Comparison of ENCODE assay signal across 13 mouse cellular contexts in genomic region chr8:34284576-34284975, GRCm38 (mm10).
"Had no signal": no experiment of that assay in that cellular context is flagged by ENCODE, and none has a peak within 500 bp of the region (broad histone marks: within the 10 kb centered on the region; RNA-seq: fewer than 3 reads in every experiment).

No protein-coding gene starts in this region.

- ATAC-seq: intestine, embryonic 15.5 days; liver, postnatal 0 days; midbrain, embryonic 15.5 days had no signal

- DNase-seq: kidney, adult 11 months; kidney, adult 8-10 months; kidney, postnatal 10 days; kidney, postnatal 36 days; layer of hippocampus, postnatal 36 days; liver, postnatal 0 days; lung, postnatal 4 days; right cerebral cortex, adult 18-20 months; spleen, adult 18-20 months; thymus, adult 18-20 months; thymus, postnatal 36 days had no signal
